Mouse (Mus musculus): ENCODE data around the gene Pitpnm2. TPM values are rescaled to one million over a fixed set of nuclear protein-coding genes. Genes with fewer than 3 reads are reported as not detected.
A peak's percentile ranks its signal among the peaks of the same experiment; 100 is the strongest.

Pitpnm2 gene
- polyA plus RNA-seq, 1 experiment: not detected

DNA sequence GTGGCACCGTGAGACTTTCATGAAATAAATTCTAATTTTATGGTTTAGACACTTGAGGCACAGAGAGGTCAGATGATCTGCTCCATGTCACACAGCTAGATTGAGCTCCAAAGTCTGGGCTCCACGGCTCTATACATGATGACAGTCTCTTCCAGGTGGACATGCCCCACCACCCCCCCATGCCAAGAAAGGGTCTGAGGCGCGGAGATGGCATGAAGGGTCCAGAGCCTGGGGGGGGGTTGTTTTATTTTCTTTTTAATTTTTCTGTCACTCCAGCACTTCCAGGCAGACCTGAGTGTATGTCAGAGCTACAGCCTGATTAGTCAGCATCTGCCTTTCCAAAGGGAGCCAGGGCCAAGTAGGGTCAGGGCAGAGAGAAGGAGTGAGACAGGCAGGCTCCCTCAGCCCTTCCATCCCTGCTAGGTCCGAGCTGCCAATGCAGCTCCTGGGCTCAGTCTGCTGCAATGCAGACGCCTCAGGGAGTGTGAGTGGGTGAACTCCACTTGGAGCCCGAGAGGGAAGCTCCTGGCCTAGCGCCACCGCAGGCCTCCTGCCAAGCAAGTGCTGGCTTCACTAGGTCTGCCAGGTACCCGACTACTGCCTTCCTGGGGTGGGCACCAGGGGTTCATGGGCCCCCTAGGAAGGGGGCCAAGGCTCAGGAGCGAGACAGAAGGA, 156.3 kb downstream of the Pitpnm2 start:
- peaks cover 32% of the 10 kb centered on the region for H3K4me1 ChIP-seq (ENCODE audit: control insufficient read depth, insufficient read depth, low read length)
- H3K4me3 ChIP-seq (ENCODE audit: insufficient read depth, low read depth, low read length): peak overlapping the region; percentile 16; the same call in 1 of the 2 replicates
- no peak for TF ChIP-seq POLR2A (IDR thresholded peaks at IDR 0.05; ENCODE audit: insufficient read depth, low read depth, low read length)
- no peak for TF ChIP-seq CTCF (IDR thresholded peaks at IDR 0.05; ENCODE audit: insufficient read depth, low read depth, low read length)
- WGBS: 45% methylated on average over 11 of the region's 11 CpGs
- H3K27ac ChIP-seq (ENCODE audit: insufficient read depth, low read depth, low read length): no peak overlapping the region

DNA sequence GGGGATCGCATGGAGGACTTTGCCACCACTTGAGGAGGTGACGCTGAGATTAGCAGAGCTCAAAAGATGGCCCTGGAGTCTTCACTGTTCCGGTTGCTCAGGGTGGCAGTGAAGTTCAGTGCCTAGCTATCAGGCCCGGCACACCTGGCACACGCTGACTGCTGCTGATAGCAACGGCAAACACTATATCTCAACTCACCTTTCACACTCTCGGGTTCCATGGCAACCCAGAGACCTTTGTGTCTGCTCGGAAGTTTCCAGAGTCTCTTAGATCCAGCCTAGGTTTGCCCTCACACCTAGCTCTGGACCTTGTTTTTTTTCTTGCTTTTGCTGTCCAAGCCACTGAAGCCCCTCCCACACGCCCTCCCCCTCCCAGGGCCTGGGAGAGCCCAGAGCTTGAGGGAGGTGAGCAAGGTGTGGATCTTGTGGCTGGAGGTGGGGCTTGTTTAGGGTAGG, 157.6 kb downstream of the Pitpnm2 start:
- Histone ChIP-seq H3K4me3 (ENCODE audit: insufficient read depth, low read depth, low read length) (no peak overlapping the region), H3K4me1 (ENCODE audit: control insufficient read depth, insufficient read depth, low read length) (peaks cover 34% of the 10 kb centered on the region), H3K27ac (ENCODE audit: insufficient read depth, low read depth, low read length) (no peak overlapping the region)
- 72% methylated on average over 9 of the region's 9 CpGs for whole genome bisulfite sequencing
- TF ChIP-seq CTCF (IDR thresholded peaks at IDR 0.05; ENCODE audit: insufficient read depth, low read depth, low read length) (no peak), POLR2A (IDR thresholded peaks at IDR 0.05; ENCODE audit: insufficient read depth, low read depth, low read length) (no peak)

DNA sequence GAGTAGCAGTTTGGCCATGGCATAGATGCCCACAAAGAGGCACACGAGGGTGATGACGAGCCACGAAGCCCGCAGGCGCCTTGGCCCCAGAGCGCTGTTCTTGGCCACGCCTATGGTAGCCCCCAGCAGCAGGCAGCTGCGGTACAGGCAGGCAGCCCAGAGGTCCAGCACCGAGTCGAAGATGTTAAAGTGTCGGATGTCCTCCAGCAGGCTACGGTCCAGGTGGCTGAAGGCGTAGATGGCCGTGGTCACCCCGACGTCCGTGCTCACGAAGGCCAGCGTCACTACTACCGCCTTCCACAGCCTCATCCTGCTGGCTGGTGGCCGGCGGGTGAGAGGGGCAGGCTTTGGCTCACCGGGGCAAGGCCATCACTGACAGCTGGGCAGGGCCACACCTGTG, 159.7 kb downstream of the Pitpnm2 start:
- peaks cover 41% of the 10 kb centered on the region for H3K4me1 ChIP-seq (ENCODE audit: control insufficient read depth, insufficient read depth, low read length)
- 92% methylated on average over 23 of the region's 23 CpGs for WGBS
- no peak for TF ChIP-seq POLR2A (IDR thresholded peaks at IDR 0.05; ENCODE audit: insufficient read depth, low read depth, low read length)
- 0 out of 2 replicates have a peak, but pooled peaks have one; percentile 7 for TF ChIP-seq CTCF (IDR thresholded peaks at IDR 0.05; ENCODE audit: insufficient read depth, low read depth, low read length)

DNA sequence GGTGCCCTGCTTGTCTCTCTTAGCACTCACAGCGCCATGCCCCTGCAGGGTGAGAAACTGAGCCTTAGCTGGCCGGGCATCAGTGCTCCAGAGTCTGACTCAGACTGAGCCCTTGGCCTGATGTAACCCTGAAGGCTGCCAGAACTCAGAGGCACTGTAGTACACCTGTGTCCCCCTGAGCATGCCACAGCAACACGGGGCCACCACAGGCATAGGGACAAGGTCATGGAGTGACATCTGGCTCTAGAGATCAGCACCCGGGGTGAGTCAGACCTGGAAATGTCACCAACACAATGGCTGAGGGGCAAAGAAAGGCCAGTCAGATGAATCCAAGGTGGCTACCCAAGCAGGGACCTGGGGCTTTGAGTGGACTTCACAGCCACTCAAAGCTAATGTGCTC, 162.7 kb downstream of the Pitpnm2 start:
- Histone ChIP-seq H3K27ac (ENCODE audit: insufficient read depth, low read depth, low read length) (no peak overlapping the region), H3K4me1 (ENCODE audit: control insufficient read depth, insufficient read depth, low read length) (peaks cover 32% of the 10 kb centered on the region), H3K4me3 (ENCODE audit: insufficient read depth, low read depth, low read length) (no peak overlapping the region)
- 79% methylated on average over 4 of the region's 4 CpGs for WGBS
- no peak for TF ChIP-seq POLR2A (IDR thresholded peaks at IDR 0.05; ENCODE audit: insufficient read depth, low read depth, low read length)
- no peak for TF ChIP-seq CTCF (IDR thresholded peaks at IDR 0.05; ENCODE audit: insufficient read depth, low read depth, low read length)

More for the DNA sequence above, 159.7 kb downstream of the Pitpnm2 start:
- H3K4me3 ChIP-seq (ENCODE audit: insufficient read depth, low read depth, low read length): no peak overlapping the region
- H3K27ac ChIP-seq (ENCODE audit: insufficient read depth, low read depth, low read length): no peak overlapping the region

DNA sequence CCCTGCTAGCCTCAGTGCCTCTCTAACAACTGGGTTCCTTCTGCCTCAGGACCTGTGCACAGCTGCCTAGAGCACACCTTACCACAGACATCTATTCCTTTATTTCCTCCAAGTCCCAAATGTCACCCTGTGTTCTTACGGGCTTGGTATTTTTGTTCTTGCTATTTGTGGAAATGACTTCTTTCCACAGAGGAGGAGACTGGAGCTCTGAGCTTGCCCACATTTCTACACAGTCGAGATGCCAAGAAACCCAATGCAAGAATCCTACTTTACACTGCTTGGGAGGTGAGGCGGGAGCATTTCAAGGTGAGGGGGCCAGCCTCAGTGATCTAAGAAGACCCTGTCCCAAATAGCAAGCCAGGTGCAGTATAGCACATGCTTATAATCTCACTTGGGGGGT, 164.0 kb downstream of the Pitpnm2 start:
- TF ChIP-seq CTCF (IDR thresholded peaks at IDR 0.05; ENCODE audit: insufficient read depth, low read depth, low read length): no peak
- TF ChIP-seq POLR2A (IDR thresholded peaks at IDR 0.05; ENCODE audit: insufficient read depth, low read depth, low read length): no peak
- Histone ChIP-seq H3K4me1 (ENCODE audit: control insufficient read depth, insufficient read depth, low read length) (peaks cover 31% of the 10 kb centered on the region), H3K27ac (ENCODE audit: insufficient read depth, low read depth, low read length) (peak overlapping the region; percentile 81), H3K4me3 (ENCODE audit: insufficient read depth, low read depth, low read length) (no peak overlapping the region)
- 37% methylated on average over 3 of the region's 3 CpGs for WGBS

DNA sequence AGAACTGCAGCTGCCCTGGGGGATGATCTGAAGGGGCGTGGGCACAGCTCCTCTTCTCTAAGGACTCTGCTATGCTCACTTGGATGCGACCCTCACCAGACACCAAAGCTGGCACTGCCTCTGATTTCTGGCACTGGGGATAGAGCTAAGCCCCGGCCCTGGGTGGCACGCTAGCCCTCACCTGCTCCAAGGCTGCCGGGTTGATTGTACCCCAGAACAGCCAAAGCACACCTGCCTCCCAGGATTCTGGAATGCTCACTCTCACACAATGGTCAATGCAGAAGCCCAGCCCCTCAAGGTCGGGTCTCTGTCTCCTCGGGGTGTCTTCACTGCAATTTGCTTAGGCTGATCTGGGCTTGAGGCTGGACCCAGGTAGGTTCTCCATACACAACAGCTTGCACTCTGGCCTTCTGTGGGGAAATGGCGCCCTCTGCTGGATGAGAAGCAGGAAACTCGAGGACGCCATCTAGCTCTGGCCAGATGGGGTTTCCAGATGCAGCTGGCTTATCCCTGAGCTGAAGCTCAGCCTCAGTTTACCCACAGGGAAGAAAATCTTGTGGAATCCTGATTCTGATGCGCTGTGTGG, 164.9 kb downstream of the Pitpnm2 start:
- Histone ChIP-seq H3K27ac (ENCODE audit: insufficient read depth, low read depth, low read length) (peak overlapping the region; percentile 80; the same call in 1 of the 2 replicates), H3K4me3 (ENCODE audit: insufficient read depth, low read depth, low read length) (no peak overlapping the region), H3K4me1 (ENCODE audit: control insufficient read depth, insufficient read depth, low read length) (peaks cover 31% of the 10 kb centered on the region)
- WGBS: 32% methylated on average over 11 of the region's 11 CpGs
- peak; percentile 96 for TF ChIP-seq CTCF (IDR thresholded peaks at IDR 0.05; ENCODE audit: insufficient read depth, low read depth, low read length)
- no peak for TF ChIP-seq POLR2A (IDR thresholded peaks at IDR 0.05; ENCODE audit: insufficient read depth, low read depth, low read length)

DNA sequence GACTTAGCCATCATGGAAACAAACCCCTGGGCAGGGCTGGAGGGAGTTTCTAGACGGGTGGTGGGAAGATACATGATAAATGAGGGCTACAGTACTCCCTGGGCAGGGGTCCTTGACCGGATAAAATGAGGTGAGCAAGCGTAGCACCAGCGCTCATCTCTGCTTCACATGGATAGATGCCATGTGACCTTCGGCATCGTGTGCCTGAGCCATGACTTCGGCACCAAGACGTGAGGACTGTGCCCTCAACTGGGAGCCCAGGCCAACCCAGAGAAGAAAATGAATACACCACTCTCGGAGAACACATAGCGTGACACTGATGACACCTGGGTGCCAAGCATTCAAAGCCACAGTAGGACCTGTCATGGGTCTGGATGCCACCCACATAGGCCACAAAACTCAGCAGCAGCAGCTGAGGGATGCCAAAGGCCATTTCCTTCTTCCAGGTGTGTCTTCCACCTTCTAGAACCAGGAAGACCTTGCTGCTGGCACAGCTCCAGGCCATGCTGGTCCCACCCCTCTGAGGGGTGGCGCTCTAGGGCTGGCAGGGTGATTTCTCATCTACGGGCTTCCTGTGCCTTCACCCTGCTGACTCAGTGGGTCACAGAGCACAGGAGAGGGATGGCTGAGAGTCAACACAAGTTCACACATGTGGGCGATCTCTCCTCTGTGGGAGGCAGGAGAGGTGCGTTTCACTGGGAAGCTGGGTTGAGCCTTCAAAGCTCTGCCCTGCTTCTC, 165.5 kb downstream of the Pitpnm2 start:
- Histone ChIP-seq H3K27ac (ENCODE audit: insufficient read depth, low read depth, low read length) (no peak overlapping the region), H3K4me1 (ENCODE audit: control insufficient read depth, insufficient read depth, low read length) (peaks cover 35% of the 10 kb centered on the region), H3K4me3 (ENCODE audit: insufficient read depth, low read depth, low read length) (no peak overlapping the region)
- TF ChIP-seq POLR2A (IDR thresholded peaks at IDR 0.05; ENCODE audit: insufficient read depth, low read depth, low read length) (no peak), CTCF (IDR thresholded peaks at IDR 0.05; ENCODE audit: insufficient read depth, low read depth, low read length) (no peak)
- 79% methylated on average over 14 of the region's 14 CpGs for WGBS

DNA sequence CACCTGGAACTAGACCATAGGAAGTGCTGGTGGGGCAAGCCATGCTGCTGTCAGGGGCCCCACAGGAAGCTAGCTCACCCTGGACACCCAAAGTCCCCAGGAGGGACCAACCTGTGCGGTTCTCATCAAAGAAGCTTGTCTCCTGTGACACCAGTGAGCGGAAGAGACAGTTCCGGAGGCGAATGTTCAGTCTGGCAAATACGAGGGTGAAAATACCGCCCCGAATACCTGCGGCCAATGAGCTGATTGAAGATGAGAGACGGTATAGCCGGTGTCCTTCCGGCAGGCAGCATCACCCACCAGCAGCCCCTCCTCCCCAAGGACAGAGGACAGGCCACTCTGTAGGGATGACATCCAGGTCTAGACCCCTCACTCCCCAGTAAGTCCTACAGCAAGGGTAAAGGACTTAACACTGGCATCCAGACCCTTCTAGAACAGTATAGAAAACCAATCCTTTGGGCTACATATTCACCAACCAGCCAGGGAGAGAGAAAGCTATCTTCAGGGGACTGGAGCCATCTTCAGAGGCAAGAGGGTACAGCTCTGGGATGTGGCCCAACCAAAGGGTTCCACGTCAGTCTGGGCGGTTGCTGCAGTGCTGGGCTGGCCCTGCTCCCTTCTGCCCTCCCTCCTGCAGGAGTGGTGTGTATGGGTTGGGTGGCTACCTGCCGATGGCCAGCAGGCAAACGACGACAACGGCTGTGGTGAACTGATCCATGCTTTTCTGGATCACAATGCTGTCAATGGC, 166.4 kb downstream of the Pitpnm2 start:
- WGBS: 92% methylated on average over 17 of the region's 17 CpGs
- no peak overlapping the region for H3K27ac ChIP-seq (ENCODE audit: insufficient read depth, low read depth, low read length)
- H3K4me1 ChIP-seq (ENCODE audit: control insufficient read depth, insufficient read depth, low read length): peaks cover 38% of the 10 kb centered on the region
- H3K4me3 ChIP-seq (ENCODE audit: insufficient read depth, low read depth, low read length): no peak overlapping the region
- TF ChIP-seq POLR2A (IDR thresholded peaks at IDR 0.05; ENCODE audit: insufficient read depth, low read depth, low read length) (no peak), CTCF (IDR thresholded peaks at IDR 0.05; ENCODE audit: insufficient read depth, low read depth, low read length) (no peak)
